In genomic region chr9:124280576-124281447, GRCm38 (mm10) we compare ENCODE assay signal across 8 mouse cellular contexts. TPM values are rescaled to one million over a fixed set of nuclear protein-coding genes. Genes with fewer than 3 reads are reported as not detected.
DNase-seq lines count a peak whose midpoint lies in the region; ATAC-seq lines count a peak whose summit lies in the region.

No protein-coding gene starts in this region.

- H3K4me3 ChIP-seq in embryonic facial prominence, embryonic 11.5 days (ENCODE audit: low read depth, low read length) = peak overlapping the region; percentile 72
- H3K4me3 ChIP-seq in kidney, embryonic 14.5 days (ENCODE audit: low read length) = peak overlapping the region; percentile 83
- H3K4me3 ChIP-seq in midbrain, embryonic 14.5 days (replicated peaks; ENCODE audit: low read depth, low read length) = peak overlapping the region; percentile 80

- H3K27me3 ChIP-seq in embryonic facial prominence, embryonic 11.5 days (ENCODE audit: control insufficient read depth, insufficient read depth, low read length) = no peaks in the 10 kb centered on the region
- no peaks in the 10 kb centered on the region for H3K27me3 ChIP-seq in kidney, embryonic 14.5 days (ENCODE audit: control insufficient read depth, insufficient read depth, low read length)
- H3K27me3 ChIP-seq in midbrain, embryonic 14.5 days (ENCODE audit: control insufficient read depth, insufficient read depth, low read length) = no peaks in the 10 kb centered on the region

- no peak for ATAC-seq in embryonic facial prominence, embryonic 11.5 days (replicated peaks; ENCODE audit: insufficient number of reproducible peaks, low FRiP score, low TSS enrichment, low read depth)
- no peak for ATAC-seq in kidney, embryonic 14.5 days (ENCODE audit: low FRiP score, low TSS enrichment)
- no peak for ATAC-seq in midbrain, embryonic 14.5 days (ENCODE audit: low FRiP score, low TSS enrichment)

- H3K9ac ChIP-seq in embryonic facial prominence, embryonic 11.5 days (replicated peaks; ENCODE audit: low read length) = no peak overlapping the region
- peak overlapping the region; percentile 74; the same call in 1 of the 2 replicates for H3K9ac ChIP-seq in kidney, embryonic 14.5 days (ENCODE audit: low read depth, low read length)
- peak overlapping the region; percentile 75 for H3K9ac ChIP-seq in midbrain, embryonic 14.5 days (replicated peaks; ENCODE audit: low read length)

- peak overlapping the region; percentile 49 for H3K4me2 ChIP-seq in embryonic facial prominence, embryonic 11.5 days (ENCODE audit: low read depth, low read length)
- H3K4me2 ChIP-seq in kidney, embryonic 14.5 days (replicated peaks; ENCODE audit: low read depth, low read length) = peak overlapping the region; percentile 71
- H3K4me2 ChIP-seq in midbrain, embryonic 14.5 days (ENCODE audit: low read length) = peak overlapping the region; percentile 73

- no peaks in the 10 kb centered on the region for H3K4me1 ChIP-seq in embryonic facial prominence, embryonic 11.5 days (ENCODE audit: control insufficient read depth, insufficient read depth, low read length)
- H3K4me1 ChIP-seq in kidney, embryonic 14.5 days (ENCODE audit: control insufficient read depth, insufficient read depth, low read length) = peaks cover 11% of the 10 kb centered on the region
- peaks cover 13% of the 10 kb centered on the region for H3K4me1 ChIP-seq in midbrain, embryonic 14.5 days (ENCODE audit: control insufficient read depth, insufficient read depth, low read length)

- no peak overlapping the region for H3K27ac ChIP-seq in embryonic facial prominence, embryonic 11.5 days (replicated peaks; ENCODE audit: low read depth, low read length)
- H3K27ac ChIP-seq in kidney, embryonic 14.5 days (ENCODE audit: low read depth, low read length) = no peak overlapping the region
- 0 out of 2 replicates have a peak overlapping the region, but pooled peaks have one; percentile 78 for H3K27ac ChIP-seq in midbrain, embryonic 14.5 days (replicated peaks; ENCODE audit: low read depth, low read length)

- H3K36me3 ChIP-seq in embryonic facial prominence, embryonic 11.5 days (replicated peaks; ENCODE audit: control insufficient read depth, insufficient read depth, low read depth, low read length) = peaks cover 5% of the 10 kb centered on the region
- 0 out of 2 replicates have a peak, but pooled peaks cover 8% of the 10 kb centered on the region for H3K36me3 ChIP-seq in kidney, embryonic 14.5 days (ENCODE audit: control insufficient read depth, insufficient read depth, low read length)
- H3K36me3 ChIP-seq in midbrain, embryonic 14.5 days (ENCODE audit: control insufficient read depth, insufficient read depth, low read length) = peaks cover 11% of the 10 kb centered on the region

- peak; percentile 8 for DNase-seq in cerebellum, adult 11 months
- no peak for DNase-seq in cerebellum, adult 8-10 months
- peak; percentile 23 for DNase-seq in 3134 (ENCODE audit: extremely low read depth, insufficient read length, low spot score)
- DNase-seq in embryonic facial prominence, embryonic 11.5 days (ENCODE audit: low spot score) = no peak
- no peak for DNase-seq in midbrain, embryonic 14.5 days
- DNase-seq in right cerebral cortex, postnatal 4 days = no peak
- DNase-seq in frontal cortex, postnatal 10 days (ENCODE audit: low spot score in 2 of 2) = no peak

- peaks cover 6% of the 10 kb centered on the region for H3K9me3 ChIP-seq in embryonic facial prominence, embryonic 11.5 days (replicated peaks; ENCODE audit: control insufficient read depth, low read length)
- H3K9me3 ChIP-seq in kidney, embryonic 14.5 days (ENCODE audit: control insufficient read depth, low read length) = 0 out of 2 replicates have a peak, but pooled peaks cover 4% of the 10 kb centered on the region
- peaks cover 17% of the 10 kb centered on the region for H3K9me3 ChIP-seq in midbrain, embryonic 14.5 days (ENCODE audit: control insufficient read depth, low read length)

- 78% methylated on average over 2 of the region's 2 CpGs for WGBS in embryonic facial prominence, embryonic 11.5 days
- WGBS in kidney, embryonic 14.5 days = 52% methylated on average over 2 of the region's 2 CpGs
- WGBS in midbrain, embryonic 14.5 days = 79% methylated on average over 2 of the region's 2 CpGs

RNA-seq across cellular contexts. Expression of gene 2010315B03Rik, which starts 31.7 kb away (rescaled TPM):
- polyA plus RNA-seq in embryonic facial prominence, embryonic 11.5 days (2014; fragmentation: Nextera tagmentation; extraction: Ambion mirVana) = 3.5 and 4.8 TPM in 2 replicates
- 9.8 and 10.8 TPM in 2 replicates for polyA plus RNA-seq in kidney, embryonic 14.5 days (2014; fragmentation: Nextera tagmentation; extraction: Ambion mirVana)
- polyA plus RNA-seq in midbrain, embryonic 14.5 days (2014; fragmentation: Nextera tagmentation; extraction: Ambion mirVana) = 9.5 and 10.8 TPM in 2 replicates

Comparison
In these comparisons a context has a peak if more than half of its experiments do, and no peak if none do; other contexts are left out.
1. DNase-seq: peak in cerebellum, adult 11 months (single experiment) and 3134 (single experiment); none in cerebellum, adult 8-10 months (single experiment), embryonic facial prominence, embryonic 11.5 days (single experiment), midbrain, embryonic 14.5 days (single experiment), right cerebral cortex, postnatal 4 days (single experiment) and frontal cortex, postnatal 10 days (0 of 2).
2. Peak in every context shown above with its lines, with median percentiles within 50 percentile points of each other: H3K4me2 ChIP-seq and H3K4me3 ChIP-seq.